Mouse (Mus musculus): Measurements from ENCODE around the gene Zfp62. TPM values are rescaled to one million over a fixed set of nuclear protein-coding genes. Genes with fewer than 3 reads are reported as not detected.
A peak's percentile ranks its signal among the peaks of the same experiment; 100 is the strongest.

Gene Zfp62
- polyA plus RNA-seq, 1 experiment from 2014 or later, result 51.1 TPM

GRCm38 (mm10) chr11:49202071-49202470, 1.0 kb upstream of the Zfp62 start:
- Histone ChIP-seq H3K36me3 (ENCODE audit: control insufficient read depth, insufficient read depth, low read length) (peaks cover 9% of the 10 kb centered on the region), H3K9ac (ENCODE audit: low read depth, low read length) (peak overlapping the region; percentile 97), H3K27me3 (ENCODE audit: control insufficient read depth, insufficient read depth, low read length) (no peaks in the 10 kb centered on the region), H3K4me2 (replicated peaks; ENCODE audit: low read depth, low read length) (peak overlapping the region; percentile 75), H3K27ac (ENCODE audit: low read depth, low read length) (peak overlapping the region; percentile 99; the same call in 1 of the 2 replicates), H3K9me3 (ENCODE audit: control insufficient read depth, low read length) (no peaks in the 10 kb centered on the region), H3K4me1 (ENCODE audit: control insufficient read depth, insufficient read depth, low read length) (peaks cover 6% of the 10 kb centered on the region; the same call in 1 of the 2 replicates), H3K4me3 (ENCODE audit: low read length) (peak overlapping the region; percentile 88)
- WGBS, result 39% methylated on average over 2 of the region's 2 CpGs
- no peak for ATAC-seq (ENCODE audit: low FRiP score, low TSS enrichment)

DNA sequence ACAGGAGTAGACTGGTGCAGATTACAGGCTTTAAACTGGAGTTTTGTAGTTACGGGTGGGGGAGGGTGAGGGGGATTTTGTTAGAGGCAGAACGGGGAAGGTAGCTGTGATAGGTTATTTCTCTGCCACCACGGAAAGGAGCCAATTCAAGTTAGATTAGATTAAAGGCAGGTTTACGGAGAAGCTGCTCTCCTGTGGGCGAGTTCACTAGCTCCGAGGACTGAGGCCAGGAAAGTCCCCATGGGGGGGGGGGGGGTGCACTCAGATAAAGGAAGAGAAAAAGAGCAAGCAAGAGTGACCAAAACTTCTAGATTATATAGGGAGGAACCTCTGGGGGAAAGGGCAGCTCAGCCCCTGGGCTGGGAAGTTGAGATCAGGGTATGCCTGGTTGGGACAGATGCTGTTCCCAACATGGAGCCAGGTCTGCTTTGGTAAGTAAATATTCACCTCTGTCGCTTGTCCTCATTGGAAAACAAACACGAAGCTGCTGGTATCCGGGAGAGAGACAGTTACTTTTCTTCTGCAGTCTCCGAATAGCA, 500 bp upstream of the Zfp62 start:
- no peaks in the 10 kb centered on the region for H3K27me3 ChIP-seq (ENCODE audit: control insufficient read depth, insufficient read depth, low read length)
- H3K9ac ChIP-seq (ENCODE audit: low read depth, low read length), result peak overlapping the region; percentile 97
- H3K36me3 ChIP-seq (ENCODE audit: control insufficient read depth, insufficient read depth, low read length), result peaks cover 9% of the 10 kb centered on the region
- H3K4me2 ChIP-seq (replicated peaks; ENCODE audit: low read depth, low read length), result peak overlapping the region; percentile 75
- H3K27ac ChIP-seq (ENCODE audit: low read depth, low read length), result peak overlapping the region; percentile 99
- H3K9me3 ChIP-seq (ENCODE audit: control insufficient read depth, low read length), result no peaks in the 10 kb centered on the region
- under 1% methylated on average over 10 of the region's 10 CpGs for WGBS
- peaks cover 6% of the 10 kb centered on the region; the same call in 1 of the 2 replicates for H3K4me1 ChIP-seq (ENCODE audit: control insufficient read depth, insufficient read depth, low read length)
- H3K4me3 ChIP-seq (ENCODE audit: low read length), result peak overlapping the region; percentile 88
- peak; percentile 45 for ATAC-seq (ENCODE audit: low FRiP score, low TSS enrichment)

DNA sequence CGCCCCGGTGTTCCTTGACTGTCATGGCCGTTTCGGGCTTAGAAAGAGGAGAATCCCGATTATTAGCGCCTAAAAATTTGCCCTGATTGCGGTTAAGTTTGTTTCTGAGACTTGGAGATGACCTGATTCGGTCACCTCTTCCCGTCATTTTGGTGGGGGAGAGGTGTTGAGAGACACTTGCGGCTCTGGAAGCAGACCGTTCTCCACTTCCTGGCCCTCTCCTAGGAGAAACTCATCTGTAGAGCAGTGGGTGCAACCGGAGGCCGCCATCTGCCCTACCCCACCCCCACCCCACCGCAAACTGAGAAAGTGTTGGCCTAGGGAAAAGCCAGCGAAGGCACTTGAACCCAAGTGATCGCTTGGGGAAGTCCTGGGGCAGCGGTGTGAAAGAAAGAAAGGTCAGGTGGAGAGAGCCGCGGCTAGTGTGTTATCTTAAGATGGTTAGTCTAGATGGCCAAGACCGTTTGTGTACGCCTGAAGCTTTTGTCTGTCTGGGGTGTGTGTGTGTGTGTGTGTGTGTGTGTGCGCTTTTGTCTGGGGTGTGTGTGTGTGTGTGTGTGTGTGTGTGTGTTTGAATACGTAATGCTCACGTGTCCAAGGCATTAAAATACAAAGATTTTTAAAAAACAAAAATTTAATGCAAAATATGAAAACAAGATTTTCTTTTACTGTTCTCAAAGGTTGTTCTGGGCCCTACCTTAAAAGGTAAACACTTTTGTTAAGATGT, 842 bp downstream of the Zfp62 start:
- Histone ChIP-seq H3K4me1 (ENCODE audit: control insufficient read depth, insufficient read depth, low read length) (peaks cover 6% of the 10 kb centered on the region; the same call in 1 of the 2 replicates), H3K9me3 (ENCODE audit: control insufficient read depth, low read length) (no peaks in the 10 kb centered on the region), H3K27ac (ENCODE audit: low read depth, low read length) (peak overlapping the region; percentile 99), H3K27me3 (ENCODE audit: control insufficient read depth, insufficient read depth, low read length) (no peaks in the 10 kb centered on the region), H3K36me3 (ENCODE audit: control insufficient read depth, insufficient read depth, low read length) (peaks cover 9% of the 10 kb centered on the region), H3K4me3 (ENCODE audit: low read length) (peak overlapping the region; percentile 88), H3K9ac (ENCODE audit: low read depth, low read length) (peak overlapping the region; percentile 97), H3K4me2 (replicated peaks; ENCODE audit: low read depth, low read length) (peak overlapping the region; percentile 75)
- WGBS, result under 1% methylated on average over 24 of the region's 24 CpGs
- peak; percentile 79 for ATAC-seq (ENCODE audit: low FRiP score, low TSS enrichment)

DNA sequence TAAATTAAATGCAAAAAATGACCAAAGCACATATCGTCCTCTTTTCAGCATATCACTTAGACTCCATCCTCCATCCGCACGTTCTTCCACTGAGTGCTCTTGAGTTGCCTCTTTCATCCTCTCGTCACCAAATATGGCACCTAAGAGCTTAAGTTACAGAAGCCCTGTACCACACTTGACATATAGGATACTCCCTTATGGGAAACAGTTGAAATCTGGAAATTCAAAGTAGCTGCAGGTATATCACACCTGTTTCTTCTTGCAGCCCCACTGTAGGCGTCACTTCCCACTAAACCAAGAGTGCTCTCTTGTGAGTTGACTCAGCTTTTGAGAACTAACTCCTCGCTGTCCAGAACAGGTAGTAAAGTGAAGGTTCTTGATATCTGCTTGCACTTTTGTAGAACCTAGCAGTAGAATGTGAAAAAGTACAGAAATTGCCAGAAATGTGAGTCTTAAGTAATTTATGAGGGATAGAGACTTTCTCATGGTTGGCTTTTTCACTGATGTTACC, 2.0 kb downstream of the Zfp62 start:
- Histone ChIP-seq H3K4me1 (ENCODE audit: control insufficient read depth, insufficient read depth, low read length) (peaks cover 6% of the 10 kb centered on the region; the same call in 1 of the 2 replicates), H3K9ac (ENCODE audit: low read depth, low read length) (no peak overlapping the region), H3K4me2 (replicated peaks; ENCODE audit: low read depth, low read length) (peak overlapping the region; percentile 75), H3K4me3 (ENCODE audit: low read length) (peak overlapping the region; percentile 88), H3K9me3 (ENCODE audit: control insufficient read depth, low read length) (no peaks in the 10 kb centered on the region), H3K27me3 (ENCODE audit: control insufficient read depth, insufficient read depth, low read length) (no peaks in the 10 kb centered on the region), H3K36me3 (ENCODE audit: control insufficient read depth, insufficient read depth, low read length) (peaks cover 9% of the 10 kb centered on the region), H3K27ac (ENCODE audit: low read depth, low read length) (no peak overlapping the region)
- ATAC-seq (ENCODE audit: low FRiP score, low TSS enrichment), result no peak
- 77% methylated on average over 6 of the region's 6 CpGs for WGBS

DNA sequence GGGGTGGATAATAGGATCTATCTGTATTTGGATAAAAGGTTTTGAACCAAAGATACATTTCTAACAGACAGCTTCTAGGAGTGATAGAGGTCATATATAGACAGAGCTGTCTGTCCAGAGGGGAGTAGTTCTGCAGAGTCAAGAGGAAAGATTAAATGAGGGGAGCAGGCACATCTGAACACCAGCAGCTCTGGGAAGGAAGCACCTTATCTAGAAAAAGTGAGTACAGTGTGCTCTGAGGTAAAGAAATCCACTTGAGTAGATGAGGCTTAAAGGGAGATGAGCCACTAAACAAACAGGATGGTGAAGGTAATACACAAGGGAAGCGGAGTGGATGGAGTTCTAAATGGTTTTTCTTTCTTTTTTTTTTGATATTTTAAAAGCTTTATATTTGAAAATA, 4.4 kb downstream of the Zfp62 start:
- Histone ChIP-seq H3K9me3 (ENCODE audit: control insufficient read depth, low read length) (no peaks in the 10 kb centered on the region), H3K4me1 (ENCODE audit: control insufficient read depth, insufficient read depth, low read length) (peaks cover 6% of the 10 kb centered on the region; the same call in 1 of the 2 replicates), H3K4me2 (replicated peaks; ENCODE audit: low read depth, low read length) (no peak overlapping the region), H3K9ac (ENCODE audit: low read depth, low read length) (no peak overlapping the region), H3K27ac (ENCODE audit: low read depth, low read length) (no peak overlapping the region), H3K36me3 (ENCODE audit: control insufficient read depth, insufficient read depth, low read length) (peaks cover 9% of the 10 kb centered on the region), H3K27me3 (ENCODE audit: control insufficient read depth, insufficient read depth, low read length) (no peaks in the 10 kb centered on the region), H3K4me3 (ENCODE audit: low read length) (no peak overlapping the region)
- 94% methylated on average over 1 of the region's 1 CpGs for WGBS
- no peak for ATAC-seq (ENCODE audit: low FRiP score, low TSS enrichment)

GRCm38 (mm10) chr11:49212577-49212976, 9.5 kb downstream of the Zfp62 start:
- no peak overlapping the region for H3K4me2 ChIP-seq (replicated peaks; ENCODE audit: low read depth, low read length)
- no peak for ATAC-seq (ENCODE audit: low FRiP score, low TSS enrichment)
- H3K4me3 ChIP-seq (ENCODE audit: low read length), result no peak overlapping the region

DNA sequence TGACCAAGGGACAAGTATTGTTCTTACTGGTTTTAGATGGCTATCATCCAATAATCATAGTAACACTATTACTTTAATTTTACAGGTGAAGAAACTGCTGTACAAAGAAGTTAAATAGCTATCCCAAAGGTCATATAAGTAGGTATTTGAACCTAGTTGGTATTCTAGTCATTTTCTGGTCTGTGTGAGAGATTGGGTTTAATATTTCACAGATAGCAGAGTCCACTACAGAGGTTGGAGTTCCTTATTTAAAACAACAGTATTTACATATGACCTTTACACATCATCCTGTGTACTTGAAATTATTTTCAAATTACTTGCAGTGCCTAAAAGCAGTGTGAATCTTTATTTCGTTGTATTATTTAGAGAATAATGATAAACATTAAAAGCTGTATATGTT, 10.4 kb downstream of the Zfp62 start:
- no peaks in the 10 kb centered on the region for H3K27me3 ChIP-seq (ENCODE audit: control insufficient read depth, insufficient read depth, low read length)
- ATAC-seq (ENCODE audit: low FRiP score, low TSS enrichment), result no peak
- H3K4me3 ChIP-seq (ENCODE audit: low read length), result no peak overlapping the region
- no peaks in the 10 kb centered on the region for H3K9me3 ChIP-seq (ENCODE audit: control insufficient read depth, low read length)
- no peaks in the 10 kb centered on the region for H3K4me1 ChIP-seq (ENCODE audit: control insufficient read depth, insufficient read depth, low read length)
- H3K9ac ChIP-seq (ENCODE audit: low read depth, low read length), result no peak overlapping the region
- H3K36me3 ChIP-seq (ENCODE audit: control insufficient read depth, insufficient read depth, low read length), result peaks cover 49% of the 10 kb centered on the region
- H3K27ac ChIP-seq (ENCODE audit: low read depth, low read length), result no peak overlapping the region
- no peak overlapping the region for H3K4me2 ChIP-seq (replicated peaks; ENCODE audit: low read depth, low read length)
- WGBS, result 100% methylated on average over 1 of the region's 1 CpGs

More at GRCm38 (mm10) chr11:49212577-49212976, 9.5 kb downstream of the Zfp62 start:
- H3K9ac ChIP-seq (ENCODE audit: low read depth, low read length), result no peak overlapping the region
- H3K27ac ChIP-seq (ENCODE audit: low read depth, low read length), result no peak overlapping the region
- no peaks in the 10 kb centered on the region for H3K27me3 ChIP-seq (ENCODE audit: control insufficient read depth, insufficient read depth, low read length)
- no peaks in the 10 kb centered on the region for H3K9me3 ChIP-seq (ENCODE audit: control insufficient read depth, low read length)
- peaks cover 48% of the 10 kb centered on the region for H3K36me3 ChIP-seq (ENCODE audit: control insufficient read depth, insufficient read depth, low read length)
- H3K4me1 ChIP-seq (ENCODE audit: control insufficient read depth, insufficient read depth, low read length), result no peaks in the 10 kb centered on the region

DNA sequence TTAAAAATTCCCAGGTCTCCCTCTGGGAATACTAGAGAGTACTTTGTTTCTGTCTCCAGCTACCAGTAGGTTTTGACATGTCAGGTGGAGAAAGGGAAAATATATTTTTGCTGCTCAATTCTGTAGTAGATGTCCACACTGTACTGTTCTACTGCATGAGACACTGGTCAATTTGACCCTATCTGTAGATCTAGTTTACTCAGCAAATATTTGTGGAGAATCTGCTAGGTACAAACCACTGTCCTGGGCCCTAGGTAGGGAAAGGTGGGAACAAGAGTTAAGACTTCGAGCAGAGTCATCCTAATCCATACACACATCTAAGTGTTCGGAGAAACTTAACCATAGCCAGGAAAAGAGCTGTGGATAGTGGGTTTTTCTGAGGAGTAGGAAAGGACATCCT, 16.2 kb downstream of the Zfp62 start:
- WGBS, result 98% methylated on average over 2 of the region's 2 CpGs
- no peak overlapping the region for H3K27ac ChIP-seq (ENCODE audit: low read depth, low read length)
- peaks cover 34% of the 10 kb centered on the region for H3K36me3 ChIP-seq (ENCODE audit: control insufficient read depth, insufficient read depth, low read length)
- no peaks in the 10 kb centered on the region for H3K27me3 ChIP-seq (ENCODE audit: control insufficient read depth, insufficient read depth, low read length)
- no peaks in the 10 kb centered on the region for H3K4me1 ChIP-seq (ENCODE audit: control insufficient read depth, insufficient read depth, low read length)
- no peak overlapping the region for H3K4me3 ChIP-seq (ENCODE audit: low read length)
- H3K9me3 ChIP-seq (ENCODE audit: control insufficient read depth, low read length), result no peaks in the 10 kb centered on the region
- H3K4me2 ChIP-seq (replicated peaks; ENCODE audit: low read depth, low read length), result no peak overlapping the region
- no peak for ATAC-seq (ENCODE audit: low FRiP score, low TSS enrichment)
- H3K9ac ChIP-seq (ENCODE audit: low read depth, low read length), result no peak overlapping the region

- H3K4me3 ChIP-seq (ENCODE audit: low read length), result no peak overlapping the region
- WGBS, result 85% methylated on average over 1 of the region's 1 CpGs
These were observed 21.4 kb downstream of the Zfp62 start for GRCm38 (mm10) chr11:49224455-49224854.

More at GRCm38 (mm10) chr11:49224455-49224854, 21.4 kb downstream of the Zfp62 start:
- no peaks in the 10 kb centered on the region for H3K9me3 ChIP-seq (ENCODE audit: control insufficient read depth, low read length)
- no peak overlapping the region for H3K9ac ChIP-seq (ENCODE audit: low read depth, low read length)
- H3K4me2 ChIP-seq (replicated peaks; ENCODE audit: low read depth, low read length), result no peak overlapping the region
- H3K36me3 ChIP-seq (ENCODE audit: control insufficient read depth, insufficient read depth, low read length), result no peaks in the 10 kb centered on the region
- no peak for ATAC-seq (ENCODE audit: low FRiP score, low TSS enrichment)
- no peaks in the 10 kb centered on the region for H3K27me3 ChIP-seq (ENCODE audit: control insufficient read depth, insufficient read depth, low read length)
- no peak overlapping the region for H3K27ac ChIP-seq (ENCODE audit: low read depth, low read length)
- H3K4me1 ChIP-seq (ENCODE audit: control insufficient read depth, insufficient read depth, low read length), result no peaks in the 10 kb centered on the region
